Mouse (Mus musculus): ENCODE measurements around the gene P2ry12. TPM values are rescaled to one million over a fixed set of nuclear protein-coding genes. Genes with fewer than 3 reads are reported as not detected.

P2ry12 gene
- 18.9 and 20.3 TPM in 2 replicates for polyA plus RNA-seq (2015; fragmentation: Nextera tagmentation; extraction: Ambion mirVana)

GRCm38 (mm10) chr3:59262704-59263103, at the start of gene P2ry12:
TSS of gene P2ry12 (minus strand) at chr3:59262871.

GRCm38 (mm10) chr3:59210727-59211126, 51.9 kb downstream of the P2ry12 start, which contains the start of gene P2ry13:
TSS of gene P2ry13 (minus strand) at chr3:59210882.

GRCm38 (mm10) chr3:59194938-59195337, 67.7 kb downstream of the P2ry12 start, which contains the start of gene Gpr87:
TSS of gene Gpr87 (minus strand) at chr3:59195104.

Other genes with a start within 250 kb of the P2ry12 start
- gene Gpr171, start 161.1 kb downstream of the P2ry12 start, polyA plus RNA-seq (2015; fragmentation: Nextera tagmentation; extraction: Ambion mirVana): 0.63 and 1.2 TPM in 2 replicates
- 6.0 and 7.7 TPM in 2 replicates for gene P2ry14, start 109.3 kb downstream of the P2ry12 start, polyA plus RNA-seq (2015; fragmentation: Nextera tagmentation; extraction: Ambion mirVana)
- gene Gpr87, start 67.8 kb downstream of the P2ry12 start, polyA plus RNA-seq (2015; fragmentation: Nextera tagmentation; extraction: Ambion mirVana): 0.10 TPM in 1 of 2 replicates, not detected in the other
- gene P2ry13, start 52.0 kb downstream of the P2ry12 start, polyA plus RNA-seq (2015; fragmentation: Nextera tagmentation; extraction: Ambion mirVana): 4.4 and 4.8 TPM in 2 replicates
- gene Igsf10, start 81.5 kb upstream of the P2ry12 start, polyA plus RNA-seq (2015; fragmentation: Nextera tagmentation; extraction: Ambion mirVana): 4.4 and 7.7 TPM in 2 replicates